Mouse (Mus musculus) left cerebral cortex, postnatal 36 days (tissue): ENCODE measurements around the gene 4933415A04Rik. TPM values are rescaled to one million over a fixed set of nuclear protein-coding genes. Genes with fewer than 3 reads are reported as not detected.

Experiments used
- DNase-seq, 2 experiments: peaks; one replicate each; pipeline ENCODE4 v3.0.0; 2021 to 2022; ENCODE audit warnings: low spot score in 2 of 2, mixed read lengths in 1 of 2
- intact Hi-C: fragments of 180-260 bp; cut with DNase I; formaldehyde crosslinking; loops from one replicate; pipeline ENCODE4 v1.15.1; 2025
- total RNA-seq, 2 experiments: library from RNA; stranded (reverse); gene quantifications; 2 replicates each; pipeline ENCODE4 v1.2.3; 2021

4933415A04Rik gene
- under 1 TPM; 0.76 to 0.84 TPM for total RNA-seq

DNA sequence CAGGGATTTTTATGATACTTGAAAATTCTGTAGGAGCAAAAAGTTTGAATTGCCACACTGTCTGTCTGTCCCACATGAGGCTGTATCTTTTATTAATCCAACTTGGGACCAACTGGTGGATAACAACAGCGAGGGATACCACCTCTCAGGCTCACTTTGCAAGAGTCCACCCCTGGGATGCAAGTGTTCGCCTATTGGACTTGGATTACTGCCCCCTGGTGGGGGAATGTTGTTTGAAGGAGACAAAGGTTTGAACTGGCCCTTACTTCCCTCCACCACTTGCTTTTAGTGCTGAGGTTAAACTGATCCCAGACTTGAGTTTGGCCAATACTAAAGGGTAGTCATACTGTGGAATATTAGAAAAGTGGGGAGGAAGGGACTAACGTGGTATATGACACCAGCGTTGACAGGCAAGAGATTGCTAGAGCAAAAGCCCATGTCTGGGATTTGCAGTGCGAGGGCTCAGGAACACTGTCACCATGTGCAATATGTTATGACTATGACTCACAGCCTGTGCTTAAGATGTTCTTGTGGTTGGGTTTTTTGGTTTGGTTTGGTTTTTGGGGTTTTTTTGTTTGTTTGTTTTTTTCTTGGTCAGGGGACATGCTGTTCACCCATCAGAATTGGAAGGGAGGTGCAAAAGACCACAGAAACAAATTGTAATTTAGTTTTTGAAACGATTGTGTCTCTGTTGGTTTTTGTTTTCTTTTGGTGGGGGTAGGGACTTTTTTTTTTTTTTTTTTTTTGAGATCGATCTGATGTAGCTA, at the start of gene 4933415A04Rik:
Gene 4933415A04Rik (plus strand): TSS at position 717 of the 767 bp plus-strand sequence.
- intact Hi-C loops = loop anchor here (2.0 kb wide), 1 partner anchor 92 kb away; no protein-coding TSS in a partner anchor
- DNase-seq = peak; percentile 26 to 40

DNA sequence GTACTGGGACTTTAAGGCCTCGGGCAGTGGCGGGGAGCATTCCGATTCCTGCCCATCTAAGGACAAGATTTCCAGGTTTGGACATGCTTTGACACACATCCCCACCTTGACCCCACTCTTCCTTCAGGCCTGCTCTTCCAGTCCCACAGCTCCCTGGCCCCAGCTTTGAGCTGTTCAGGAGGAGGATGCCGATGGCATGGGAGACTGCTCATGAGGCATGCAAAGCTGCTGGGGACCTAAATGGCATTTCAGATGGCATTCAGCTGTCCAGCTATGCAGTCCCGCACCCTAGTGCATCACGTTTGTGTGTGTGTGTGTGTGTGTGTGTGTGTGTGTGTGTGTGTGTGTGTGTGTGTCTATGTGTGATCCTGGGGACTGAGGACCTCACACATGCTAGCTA, 49.8 kb upstream of the 4933415A04Rik start:
- intact Hi-C loops = no loop called here
- no peak for DNase-seq

DNA sequence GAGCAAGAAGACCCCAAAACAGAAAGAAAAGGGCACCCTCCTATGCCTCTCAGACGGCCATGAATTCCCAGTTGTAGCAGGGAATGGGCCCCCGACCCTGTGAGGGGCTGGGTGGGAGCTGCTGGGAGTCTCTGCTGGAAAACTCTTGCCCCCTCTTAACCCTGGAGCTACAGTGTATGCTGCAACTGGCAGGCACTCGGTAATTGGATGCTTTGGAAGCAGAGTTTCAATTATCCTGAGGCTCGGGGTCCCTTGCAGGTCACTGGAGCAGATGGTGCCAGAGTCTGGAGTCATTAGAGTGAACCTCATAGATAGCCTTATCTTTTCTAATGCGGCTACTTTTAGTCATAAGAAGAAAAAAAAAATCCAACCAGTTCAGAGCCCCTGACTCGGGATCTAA, 47.0 kb upstream of the 4933415A04Rik start:
- intact Hi-C loops = no loop called here
- no peak for DNase-seq

DNA sequence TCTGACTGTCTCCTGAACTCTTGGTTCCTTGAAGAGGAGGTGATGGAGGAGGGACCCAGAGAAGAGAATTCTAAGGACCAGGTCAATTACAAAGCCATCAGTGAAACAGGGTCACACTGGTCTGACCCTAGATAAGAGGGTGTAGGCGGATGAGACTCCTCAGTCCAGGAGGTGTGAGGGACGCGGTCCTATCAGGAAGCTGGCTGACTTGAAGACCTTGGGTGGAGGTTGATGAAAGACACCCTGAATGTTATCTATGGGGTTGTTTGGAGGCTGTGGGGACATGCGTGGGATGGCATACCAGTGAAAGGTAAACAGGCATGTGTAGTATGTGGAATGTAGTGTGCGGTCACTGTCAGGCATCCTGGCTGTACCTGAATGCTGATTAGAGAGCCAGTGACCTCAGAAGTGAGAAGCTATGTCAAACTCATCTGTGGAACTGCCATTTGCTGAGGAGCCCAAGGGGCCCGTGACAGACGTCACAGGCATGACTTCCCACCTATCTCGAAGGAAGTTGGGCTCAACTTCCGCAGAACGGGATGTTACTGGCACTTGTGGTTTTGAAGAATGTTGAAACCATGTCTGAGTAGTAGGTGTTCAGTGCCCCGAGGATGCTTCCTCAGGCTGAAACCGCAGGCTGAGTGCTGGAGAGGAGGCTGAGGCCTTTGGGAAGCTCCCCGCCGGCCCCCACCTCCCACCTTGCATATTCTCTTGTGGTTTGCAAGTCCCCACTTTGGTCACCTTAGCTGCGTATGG, 43.0 kb upstream of the 4933415A04Rik start:
- intact Hi-C loops = no loop called here

DNA sequence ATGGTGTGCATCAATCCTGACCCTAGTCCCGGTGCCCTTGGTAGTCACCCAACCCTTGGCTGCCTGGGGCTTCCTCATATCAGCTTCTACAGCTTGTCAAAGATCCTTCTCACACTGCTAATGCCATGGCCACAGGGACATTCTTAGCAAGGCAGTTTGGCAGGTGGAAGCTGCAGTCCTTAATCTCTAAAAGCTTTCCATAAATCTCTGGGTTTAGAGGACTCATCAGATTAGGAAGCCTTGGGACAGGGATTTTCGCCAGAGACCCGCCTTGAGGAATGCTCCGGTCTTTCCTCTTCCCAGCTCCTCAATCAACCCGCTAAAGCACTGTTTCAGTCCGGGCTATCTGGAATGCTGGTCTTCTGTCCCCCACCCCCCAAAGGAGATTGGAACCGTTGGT, 42.0 kb upstream of the 4933415A04Rik start:
- intact Hi-C loops = no loop called here
- DNase-seq = no peak

More for the DNA sequence above, 43.0 kb upstream of the 4933415A04Rik start:
- no peak for DNase-seq

GRCm38 (mm10) chr11:43545873-43546475, 40.9 kb upstream of the 4933415A04Rik start:
- no peak for DNase-seq
- intact Hi-C loops = no loop called here

DNA sequence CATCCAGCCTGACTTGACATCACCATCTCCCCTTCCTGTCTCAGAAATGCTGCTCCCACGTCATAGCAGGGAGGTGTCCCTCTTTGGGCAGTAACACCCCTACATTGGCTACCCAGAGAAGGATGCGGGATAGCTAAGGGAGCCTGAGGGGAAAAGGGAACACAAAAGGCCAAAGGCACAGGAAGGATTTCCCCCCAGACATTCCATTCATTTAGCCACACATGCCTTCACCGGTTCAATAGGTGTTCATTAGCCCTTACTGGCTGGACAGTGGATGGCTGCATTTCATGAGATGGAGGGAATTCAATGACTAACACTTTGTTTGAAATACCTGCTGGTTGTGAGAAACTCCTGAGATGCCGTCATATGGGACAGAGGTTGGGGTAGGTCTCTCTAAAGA, 40.2 kb upstream of the 4933415A04Rik start:
- intact Hi-C loops = no loop called here
- DNase-seq = no peak

GRCm38 (mm10) chr11:43548148-43548547, 38.7 kb upstream of the 4933415A04Rik start:
- intact Hi-C loops = no loop called here

GRCm38 (mm10) chr11:43548657-43549435, 38.0 kb upstream of the 4933415A04Rik start:
- DNase-seq = no peak
- intact Hi-C loops = no loop called here

More at GRCm38 (mm10) chr11:43548148-43548547, 38.7 kb upstream of the 4933415A04Rik start:
- DNase-seq = peak; percentile 35 to 46

- DNase-seq = peak in 1 of 2 experiments; percentile 8
- intact Hi-C loops = no loop called here
Observed at GRCm38 (mm10) chr11:43549701-43550100, 37.1 kb upstream of the 4933415A04Rik start.

- intact Hi-C loops = no loop called here
Observed at GRCm38 (mm10) chr11:43551756-43552155, 35.1 kb upstream of the 4933415A04Rik start.

DNA sequence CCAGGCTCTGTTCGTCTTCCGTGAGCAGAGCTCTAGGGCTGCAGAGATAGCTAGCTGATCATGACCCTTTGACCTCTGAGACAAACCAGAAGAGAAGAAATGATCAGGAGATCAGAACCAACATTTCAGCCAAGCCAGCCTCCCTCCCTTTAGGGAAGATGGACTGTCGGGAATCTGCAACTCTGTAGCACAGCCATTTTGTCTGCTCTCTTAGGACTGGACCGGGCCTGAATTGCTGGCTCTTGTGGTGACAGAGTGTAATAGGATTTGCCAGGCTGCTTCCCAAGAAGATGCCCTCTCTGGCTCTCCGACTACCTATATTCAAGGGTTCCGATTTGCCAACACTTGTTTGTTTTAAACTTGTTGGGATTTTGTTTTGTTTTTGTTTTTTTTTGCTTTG, 34.2 kb upstream of the 4933415A04Rik start:
- no peak for DNase-seq
- intact Hi-C loops = no loop called here

More at GRCm38 (mm10) chr11:43551756-43552155, 35.1 kb upstream of the 4933415A04Rik start:
- no peak for DNase-seq

- DNase-seq = no peak
- intact Hi-C loops = no loop called here
Observed at GRCm38 (mm10) chr11:43556538-43556937, 30.3 kb upstream of the 4933415A04Rik start.

DNA sequence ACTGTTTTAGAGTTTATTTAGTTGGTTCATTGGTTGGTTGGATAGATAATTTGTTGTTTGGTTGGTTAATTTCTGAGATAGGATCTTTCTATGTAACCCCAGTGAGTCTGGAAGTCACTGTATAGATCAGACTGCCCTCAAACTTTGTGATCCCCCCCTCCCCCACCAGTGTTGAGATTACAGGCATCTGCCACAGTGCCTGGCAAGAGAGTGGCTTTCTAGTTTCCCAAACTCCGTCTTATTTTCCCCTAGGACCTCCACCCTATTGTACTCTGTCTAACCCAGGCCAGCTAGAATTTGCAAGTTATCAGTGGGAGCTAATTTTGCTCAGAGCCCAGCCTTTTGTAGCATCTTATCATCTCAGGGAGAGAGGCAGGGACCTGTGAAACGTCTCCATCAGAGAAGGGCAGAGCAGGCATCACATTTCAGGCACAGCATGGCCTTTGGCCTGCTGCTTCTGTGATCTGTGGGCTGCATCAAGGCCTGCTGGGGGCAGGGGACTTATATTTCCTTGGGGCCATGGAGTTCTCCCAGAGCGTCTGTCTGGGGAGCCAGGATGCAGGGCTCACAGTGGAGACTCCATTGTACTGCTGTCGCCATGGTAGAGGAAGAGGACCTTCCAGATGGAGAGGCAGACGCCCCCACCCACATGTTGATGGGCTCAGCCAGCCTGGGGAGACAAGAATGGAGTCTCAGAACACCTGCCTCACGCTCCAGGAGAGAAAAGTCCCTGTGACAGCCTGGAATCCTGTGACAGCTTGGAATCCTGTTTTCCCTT, 27.1 kb upstream of the 4933415A04Rik start:
- intact Hi-C loops = no loop called here
- peak; percentile 50 to 65 for DNase-seq

- intact Hi-C loops = no loop called here
- no peak for DNase-seq
Observed at GRCm38 (mm10) chr11:43563654-43564244, 23.1 kb upstream of the 4933415A04Rik start.

GRCm38 (mm10) chr11:43565414-43565813, 21.4 kb upstream of the 4933415A04Rik start:
- intact Hi-C loops = loop anchor here (5.0 kb wide), 1 partner anchor 73 kb away; no protein-coding TSS in a partner anchor
- DNase-seq = no peak

DNA sequence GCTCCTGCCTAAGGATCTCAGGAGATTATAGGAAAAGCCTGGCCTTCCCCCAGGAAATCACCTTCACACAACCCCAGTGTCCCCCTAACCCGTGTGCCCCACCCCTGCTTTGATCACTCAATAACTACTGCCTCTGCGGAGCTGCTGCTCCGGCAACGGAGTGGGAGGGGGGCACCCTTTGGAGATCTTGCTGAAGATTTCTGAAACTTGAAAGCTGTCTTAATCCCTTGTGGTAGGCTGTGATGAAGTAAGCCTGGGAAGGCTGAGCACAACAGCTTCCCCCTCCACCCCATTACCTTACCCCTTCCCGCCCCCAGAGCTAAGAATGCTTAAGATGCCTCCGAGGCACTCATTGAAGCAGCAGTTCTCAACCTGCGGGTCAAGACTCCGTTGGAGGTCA, 21.0 kb upstream of the 4933415A04Rik start:
- intact Hi-C loops = loop anchor here (5.0 kb wide), 1 partner anchor 74 kb away; no protein-coding TSS in a partner anchor
- no peak for DNase-seq

DNA sequence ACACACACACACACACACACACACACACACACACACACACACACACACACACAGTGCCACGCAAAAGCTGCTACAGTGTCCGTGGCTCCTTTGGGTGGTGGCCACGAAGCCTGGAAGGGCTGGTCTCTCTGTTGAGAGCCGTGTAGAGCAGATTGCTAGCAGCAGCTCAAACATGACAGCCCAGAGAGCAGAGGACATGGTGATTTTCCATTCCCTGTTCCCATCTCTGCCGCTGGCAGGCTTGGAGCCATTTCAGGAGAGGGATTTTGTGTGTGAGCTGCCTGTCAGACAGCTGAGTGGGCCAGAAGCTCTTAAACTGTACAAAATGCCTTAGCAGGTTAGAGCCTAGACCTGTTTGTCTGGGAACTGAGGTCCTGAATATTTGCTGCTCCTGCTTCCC, 20.1 kb upstream of the 4933415A04Rik start:
- intact Hi-C loops = loop anchor here (5.0 kb wide), 1 partner anchor 74 kb away; no protein-coding TSS in a partner anchor
- DNase-seq = peak in 1 of 2 experiments; percentile 15
